Mouse (Mus musculus): ENCODE data around the gene Skint4. TPM values are rescaled to one million over a fixed set of nuclear protein-coding genes. Genes with fewer than 3 reads are reported as not detected.

Skint4 gene
- polyA plus RNA-seq (2016; fragmentation: Nextera tagmentation; extraction: Ambion mirVana) = not detected in 2 replicates

DNA sequence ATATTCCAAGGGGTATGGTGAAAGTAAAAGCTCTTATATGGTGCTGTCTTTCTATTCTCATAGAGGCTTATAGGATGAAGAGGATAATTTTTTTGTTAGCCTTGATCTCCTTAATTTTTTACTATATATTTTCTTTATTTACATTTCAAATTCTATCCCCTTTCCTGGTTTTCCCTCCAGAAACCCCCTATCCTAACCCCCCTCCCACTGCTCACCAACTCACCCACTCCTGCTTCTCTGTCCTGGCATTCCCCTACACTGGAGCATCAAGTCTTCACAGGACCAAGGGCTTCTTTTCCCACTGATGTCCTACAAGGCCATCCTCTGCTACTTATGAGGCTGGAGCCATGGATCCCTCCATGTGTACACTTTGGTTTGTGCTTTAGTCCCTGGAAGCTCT lies at the start of gene Skint4:
TSS of gene Skint4 (plus strand) at position 301 of the 400 bp plus-strand sequence.
- ATAC-seq (ENCODE audit: insufficient number of reproducible peaks, low FRiP score) = no peak
- H3K4me3 ChIP-seq = no peak within 1 kb of the TSS
- no peaks in the 10 kb centered on the region for H3K36me3 ChIP-seq
- no peak within 1 kb of the TSS for H3K27ac ChIP-seq (ENCODE audit: poor library complexity, severe bottlenecking)
- H3K9me3 ChIP-seq (replicated peaks) = no peaks in the 10 kb centered on the region
- H3K4me1 ChIP-seq (replicated peaks) = no peaks in the 10 kb centered on the region
- H3K27me3 ChIP-seq (replicated peaks) = no peaks in the 10 kb centered on the region
- H3K4me2 ChIP-seq = no peak within 1 kb of the TSS
- H3K9ac ChIP-seq = no peak within 1 kb of the TSS

Other genes starting within 250 kb of the Skint4 start
- 0.06 and 0.19 TPM in 2 replicates for gene Slc5a9, start 169.1 kb upstream of the Skint4 start, polyA plus RNA-seq (2016; fragmentation: Nextera tagmentation; extraction: Ambion mirVana)
- gene Skint8, start 152.6 kb upstream of the Skint4 start, polyA plus RNA-seq (2016; fragmentation: Nextera tagmentation; extraction: Ambion mirVana) = not detected in 2 replicates
- gene Skint7, start 99.1 kb upstream of the Skint4 start, polyA plus RNA-seq (2016; fragmentation: Nextera tagmentation; extraction: Ambion mirVana) = not detected in 2 replicates
- gene Skint1, start 65.7 kb upstream of the Skint4 start, polyA plus RNA-seq (2016; fragmentation: Nextera tagmentation; extraction: Ambion mirVana) = not detected in 2 replicates
- gene Skint3, start 160.2 kb downstream of the Skint4 start, polyA plus RNA-seq (2016; fragmentation: Nextera tagmentation; extraction: Ambion mirVana) = not detected in 2 replicates

Data from heart, embryonic 12.5 days (tissue).